Mouse (Mus musculus) layer of hippocampus, adult 9-10 months (tissue): ENCODE results near the gene Pecr.
"Not testable (repeated sequence)": the region's sequence is repeated elsewhere in the genome, so short reads cannot be mapped to it uniquely, and the experiment has no call there.

Experiments used
- DNase-seq: peaks from one replicate; pipeline ENCODE4 v3.0.0; 2022; ENCODE audit warnings: low spot score

Gene Pecr

GRCm38 (mm10) chr1:72287893-72288292, 3.8 kb upstream of the Pecr start:
- no peak for DNase-seq

DNA sequence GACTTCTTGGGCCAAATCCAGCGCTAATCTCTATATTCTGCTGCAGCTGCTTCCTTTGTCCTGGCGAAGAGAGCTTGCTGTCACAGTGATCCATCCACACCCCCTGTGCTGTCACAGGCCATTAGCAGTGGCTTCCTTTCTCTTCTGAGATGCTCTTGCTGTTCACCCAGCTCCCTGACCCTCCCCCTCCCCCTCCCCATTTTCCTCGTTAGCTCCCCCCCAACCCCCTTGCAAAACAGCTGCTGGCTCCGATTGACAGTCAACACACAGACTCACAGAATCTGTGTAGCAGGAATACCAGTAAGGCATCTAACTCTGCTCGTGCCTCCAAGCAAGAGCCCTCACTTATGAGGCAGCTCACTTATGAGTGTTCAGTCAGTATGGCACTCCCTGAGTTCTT, 2.8 kb upstream of the Pecr start:
- DNase-seq, result no peak

DNA sequence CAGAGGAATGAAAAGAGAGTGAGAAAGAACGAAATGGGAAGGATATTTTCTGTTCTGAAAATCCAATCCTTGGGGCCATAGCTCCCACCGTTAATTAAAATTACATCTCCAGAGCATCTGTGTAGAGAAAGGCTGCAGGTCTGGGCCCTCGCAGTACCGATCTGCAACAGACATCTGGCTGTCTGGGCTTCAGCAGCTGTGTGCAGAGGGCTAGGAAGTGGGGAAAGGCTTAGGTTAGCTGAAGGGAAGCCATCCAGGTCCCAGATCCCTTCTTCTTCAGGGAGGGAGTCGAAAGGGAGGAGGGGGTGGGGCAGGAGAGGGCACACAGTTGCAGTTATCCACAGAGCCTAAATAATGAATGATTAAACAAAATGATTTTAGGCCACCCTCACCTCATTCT, 425 bp upstream of the Pecr start:
- DNase-seq, result peak; percentile 17

DNA sequence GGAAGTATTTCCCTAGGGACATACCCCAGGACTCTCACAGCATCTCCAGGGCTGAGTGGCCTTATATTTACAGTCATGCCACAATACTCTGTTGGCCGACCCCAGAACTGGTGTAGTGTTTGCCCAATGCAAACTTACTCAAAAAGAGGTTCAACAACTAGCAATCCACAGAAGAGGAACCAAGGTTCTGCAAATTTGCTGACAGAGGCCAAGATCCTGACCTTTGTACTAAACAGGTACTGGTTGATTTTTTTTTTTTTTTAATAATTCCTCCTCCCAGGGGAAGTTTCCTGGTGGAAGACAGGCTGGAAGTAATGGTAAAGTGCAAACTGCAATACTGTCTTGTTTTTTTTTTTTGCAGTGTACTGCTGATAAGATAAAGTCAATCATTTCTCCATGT, 1.5 kb downstream of the Pecr start:
- DNase-seq, result no peak

DNA sequence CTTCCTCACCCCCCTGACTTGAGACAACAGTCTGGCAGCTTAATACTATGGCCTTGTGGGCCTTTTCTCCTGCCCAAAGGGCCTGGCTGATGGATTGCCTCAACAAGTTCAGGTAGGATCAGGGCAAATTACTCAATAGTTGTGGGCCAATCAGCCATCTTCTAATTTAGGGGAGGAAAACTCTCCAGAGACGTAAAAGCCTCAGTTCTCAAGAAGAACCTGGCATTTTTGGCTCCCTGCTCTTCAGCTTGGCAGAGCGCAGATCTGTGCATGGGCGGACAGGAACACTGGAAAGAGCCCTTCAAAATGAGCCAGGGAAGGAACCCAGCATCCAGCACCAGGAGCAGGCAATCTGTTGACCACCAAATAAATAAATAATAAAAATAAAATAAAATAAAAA, 6.0 kb downstream of the Pecr start:
- DNase-seq, result no peak

DNA sequence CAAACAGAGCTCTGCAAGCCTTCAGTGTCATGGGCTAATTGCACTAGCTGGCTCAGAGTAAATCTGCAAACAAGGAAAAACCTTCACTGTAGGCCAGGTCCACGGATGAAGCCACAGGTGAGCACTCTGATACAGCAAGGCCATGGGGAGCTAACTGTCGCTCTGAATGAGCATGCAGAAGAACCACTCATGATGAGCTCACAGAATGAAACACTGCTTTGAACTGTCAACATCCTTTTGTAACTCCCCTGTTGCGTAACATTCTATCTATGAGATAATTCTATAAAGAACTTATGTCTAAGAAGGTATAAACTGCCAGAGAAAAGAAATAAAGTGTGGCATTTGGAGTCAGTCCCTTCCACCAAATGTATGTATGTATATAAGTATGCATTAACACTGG, 21.0 kb downstream of the Pecr start:
- DNase-seq, result no peak

- DNase-seq, result no peak
These were observed 27.5 kb downstream of the Pecr start for GRCm38 (mm10) chr1:72256381-72257256.

GRCm38 (mm10) chr1:72255854-72256175, 28.3 kb downstream of the Pecr start:
- no peak for DNase-seq

- DNase-seq, result no peak
These were observed 28.9 kb downstream of the Pecr start for GRCm38 (mm10) chr1:72255062-72255853.

- peak; percentile 49 for DNase-seq
These were observed 29.5 kb downstream of the Pecr start for GRCm38 (mm10) chr1:72254545-72255061.

- no peak for DNase-seq
These were observed 30.1 kb downstream of the Pecr start for GRCm38 (mm10) chr1:72253881-72254491.

GRCm38 (mm10) chr1:72251806-72252205, 32.3 kb downstream of the Pecr start:
- DNase-seq, result no peak

- not testable (repeated sequence) for DNase-seq
These were observed 35.8 kb downstream of the Pecr start for GRCm38 (mm10) chr1:72248226-72248737.

GRCm38 (mm10) chr1:72244317-72245036, 39.6 kb downstream of the Pecr start:
- DNase-seq, result no peak

GRCm38 (mm10) chr1:72243656-72244316, 40.3 kb downstream of the Pecr start:
- peak; percentile 94 for DNase-seq

GRCm38 (mm10) chr1:72242581-72243143, 41.5 kb downstream of the Pecr start:
- DNase-seq, result no peak

- DNase-seq, result not testable (repeated sequence)
These were observed 45.0 kb downstream of the Pecr start for GRCm38 (mm10) chr1:72239113-72239512.

GRCm38 (mm10) chr1:72238016-72238580, 46.0 kb downstream of the Pecr start:
- DNase-seq, result no peak

GRCm38 (mm10) chr1:72237007-72237775, 46.9 kb downstream of the Pecr start:
- DNase-seq, result no peak
